Mouse (Mus musculus): ENCODE data around the gene Olfr1040.
"Not testable (repeated sequence)": the region's sequence is repeated elsewhere in the genome, so short reads cannot be mapped to it uniquely, and the experiment has no call there.

The Olfr1040 gene

DNA sequence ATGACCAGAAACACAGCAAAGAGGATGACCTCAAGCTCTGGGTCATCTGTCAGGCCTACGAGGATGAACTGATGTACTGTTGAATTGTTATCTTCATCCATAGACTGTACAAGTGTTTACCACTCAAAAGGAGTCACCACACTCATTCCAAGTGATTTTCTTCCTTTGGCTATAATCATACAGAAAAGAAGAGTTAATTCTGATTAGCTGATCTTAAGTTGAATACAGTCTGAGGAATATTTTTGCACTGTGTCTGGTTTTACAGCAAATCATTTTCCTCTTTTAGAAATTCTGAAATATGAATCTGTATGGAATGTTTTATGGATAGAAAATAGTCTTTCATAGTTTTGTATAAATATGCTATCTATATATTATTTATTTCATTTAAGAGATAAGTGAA, at the start of gene Olfr1040:
Gene Olfr1040 (minus strand): TSS at position 101 of the 400 bp plus-strand sequence.
- DNase-seq (ENCODE audit: low read depth, low spot score): no peak

GRCm38 (mm10) chr2:86195863-86196262, 49.3 kb upstream of the Olfr1040 start:
- no peak for DNase-seq (ENCODE audit: low read depth, low spot score)

DNA sequence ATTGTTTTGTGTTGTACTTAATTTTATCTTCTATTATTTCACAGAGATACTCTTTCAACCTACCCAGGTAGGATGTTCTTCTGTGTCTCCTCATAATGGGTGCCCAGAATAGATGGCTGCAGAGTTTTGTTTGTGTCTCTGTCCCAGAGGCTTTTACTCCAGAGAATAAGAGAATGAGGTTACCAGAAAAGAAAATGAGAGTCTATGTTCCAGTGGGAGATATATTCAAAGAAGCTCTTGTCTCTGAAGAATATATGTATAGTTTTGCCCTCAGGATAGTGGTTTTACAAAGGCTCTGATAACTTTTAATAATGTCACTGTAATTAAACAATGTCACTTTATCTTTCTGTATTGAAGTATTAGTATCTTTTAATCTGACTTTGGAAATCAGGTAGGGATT, 39.1 kb upstream of the Olfr1040 start, which contains the start of gene Olfr52:
Gene Olfr52 (minus strand): TSS at position 101 of the 400 bp plus-strand sequence.
- DNase-seq (ENCODE audit: low read depth, low spot score): no peak

DNA sequence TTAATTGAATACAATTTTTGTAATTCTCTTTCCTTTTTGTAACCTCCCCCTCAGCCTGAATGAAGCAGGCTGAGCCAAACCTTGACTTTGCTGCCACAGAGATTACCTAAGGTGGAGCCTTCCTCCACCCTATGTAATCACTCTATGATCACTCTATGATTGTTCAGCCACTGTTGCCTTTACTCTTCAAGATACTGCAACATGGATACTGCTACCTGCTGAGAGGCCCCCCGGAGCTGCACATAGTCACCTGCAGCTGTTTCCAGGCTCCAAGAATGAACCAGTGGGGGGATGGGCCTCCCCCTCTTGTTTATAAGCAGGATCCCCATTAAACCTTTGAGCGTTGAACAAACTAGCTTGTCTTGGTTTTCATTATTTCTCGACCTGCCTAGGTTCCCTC, 33.4 kb upstream of the Olfr1040 start:
- no peak for DNase-seq (ENCODE audit: low read depth, low spot score)

GRCm38 (mm10) chr2:86177720-86178119, 31.2 kb upstream of the Olfr1040 start, which contains the start of gene Olfr1044:
Gene Olfr1044 (minus strand): TSS chr2:86177820.
- DNase-seq (ENCODE audit: low read depth, low spot score): no peak

- DNase-seq (ENCODE audit: low read depth, low spot score): not testable (repeated sequence)
Observed at GRCm38 (mm10) chr2:86175422-86175821, 28.9 kb upstream of the Olfr1040 start.

GRCm38 (mm10) chr2:86167422-86167821, 20.9 kb upstream of the Olfr1040 start, which contains the start of gene Olfr1043:
Gene Olfr1043 (minus strand): TSS chr2:86167522.
- DNase-seq (ENCODE audit: low read depth, low spot score): no peak

DNA sequence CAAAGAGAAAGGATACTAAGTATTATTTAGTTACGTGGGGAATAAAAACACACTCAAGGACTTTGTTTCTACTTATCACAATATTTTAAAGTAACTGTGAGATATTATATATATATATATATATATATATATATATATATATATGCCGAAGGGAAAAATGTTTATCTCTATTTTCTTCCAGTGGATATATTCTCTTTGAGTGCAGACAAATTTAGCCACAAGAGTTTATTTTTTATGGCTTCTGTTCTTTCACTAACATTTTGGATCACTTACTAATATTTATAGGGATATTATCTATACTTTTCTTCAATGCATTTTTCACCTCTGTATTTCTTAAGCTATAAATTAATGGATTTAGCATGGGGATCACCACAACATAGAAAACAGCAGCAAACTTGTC, 15.2 kb upstream of the Olfr1040 start, which contains the start of gene Olfr1042:
Gene Olfr1042 (minus strand): TSS at position 101 of the 400 bp plus-strand sequence.
- DNase-seq (ENCODE audit: low read depth, low spot score): no peak

DNA sequence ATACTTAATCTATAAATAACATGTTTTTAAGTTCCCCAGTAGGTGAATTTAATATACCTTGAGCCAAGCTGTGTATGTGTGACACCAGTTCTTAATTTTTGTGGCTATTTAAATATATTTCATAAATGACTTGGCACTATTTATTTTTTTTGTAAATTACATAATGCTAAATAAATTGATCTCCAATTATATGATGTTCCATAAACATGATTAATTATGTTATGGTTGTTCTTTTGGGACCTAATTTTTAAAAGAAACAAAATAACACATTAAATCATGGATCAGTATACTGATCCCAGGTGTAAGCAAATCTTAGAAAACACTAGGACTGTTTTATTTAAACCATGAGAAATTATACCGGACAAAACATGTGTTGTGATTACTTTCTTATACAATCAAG, 10.7 kb downstream of the Olfr1040 start, which contains the start of gene Olfr1039:
Gene Olfr1039 (minus strand): TSS at position 101 of the 400 bp plus-strand sequence.
- no peak for DNase-seq (ENCODE audit: low read depth, low spot score)

All from CD4-positive helper T cell, adult 2 months (primary cell).